Mouse (Mus musculus): ENCODE data around the gene Zfp382. TPM values are rescaled to one million over a fixed set of nuclear protein-coding genes. Genes with fewer than 3 reads are reported as not detected.
"Not testable (repeated sequence)": the region's sequence is repeated elsewhere in the genome, so short reads cannot be mapped to it uniquely, and the experiment has no call there.

The Zfp382 gene
- total RNA-seq, 2 experiments from 2014 or later: 28.0 to 32.8 TPM

DNA sequence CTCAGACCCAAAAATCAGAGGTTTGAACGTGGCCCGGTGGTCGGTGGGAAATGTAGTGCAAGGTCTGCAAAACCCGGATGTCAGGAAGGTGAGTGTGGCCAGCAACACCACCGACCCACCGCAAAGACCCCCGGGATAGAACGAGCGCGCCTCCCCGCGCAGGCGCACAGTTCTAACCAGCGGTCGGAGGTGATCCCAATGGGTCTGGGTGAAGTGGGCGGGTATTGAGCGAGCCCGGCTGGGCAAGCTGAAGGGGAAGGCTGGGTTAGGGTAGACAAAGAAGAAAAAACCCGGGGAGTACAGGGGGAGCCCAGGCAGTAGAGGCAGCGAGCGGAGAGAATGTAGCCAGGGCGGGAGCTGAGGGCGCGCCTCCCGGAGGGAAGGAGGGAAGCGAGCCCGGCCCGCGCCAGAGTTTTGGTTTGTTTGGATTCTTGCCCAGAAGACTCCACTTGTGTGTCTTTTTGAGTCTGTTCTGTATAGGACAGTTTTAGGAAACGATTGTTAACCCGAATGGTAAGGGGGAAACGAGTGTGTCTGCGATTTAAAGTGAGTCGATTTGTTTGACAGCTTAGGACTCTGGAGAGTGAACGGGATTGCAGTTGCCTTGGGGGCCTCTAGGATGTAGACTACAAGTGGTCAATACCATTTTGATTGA, 21.9 kb downstream of the Zfp382 start:
- peak; percentile 80 to 83 for DNase-seq (ENCODE audit: low spot score in 2 of 2)

DNA sequence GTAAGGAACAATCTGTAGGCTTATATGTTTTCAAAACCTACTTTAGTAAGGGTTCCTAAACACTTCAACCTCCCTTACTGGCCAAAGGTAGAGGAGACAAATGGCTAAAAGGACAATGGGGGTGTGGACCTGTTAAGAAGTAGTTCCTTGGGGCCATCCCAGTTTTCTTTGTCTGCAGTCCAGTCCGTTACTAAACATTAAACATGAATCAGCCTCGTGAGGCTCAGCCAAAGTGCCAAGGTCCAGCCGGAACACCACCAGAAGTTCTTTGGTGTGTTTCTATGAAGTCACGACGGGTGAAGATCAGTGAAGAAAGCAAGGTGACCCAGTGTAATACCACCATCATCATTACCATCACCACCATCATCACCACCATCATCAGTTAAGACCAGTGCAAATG, 25.3 kb downstream of the Zfp382 start:
- DNase-seq (ENCODE audit: low spot score in 2 of 2): no peak

DNA sequence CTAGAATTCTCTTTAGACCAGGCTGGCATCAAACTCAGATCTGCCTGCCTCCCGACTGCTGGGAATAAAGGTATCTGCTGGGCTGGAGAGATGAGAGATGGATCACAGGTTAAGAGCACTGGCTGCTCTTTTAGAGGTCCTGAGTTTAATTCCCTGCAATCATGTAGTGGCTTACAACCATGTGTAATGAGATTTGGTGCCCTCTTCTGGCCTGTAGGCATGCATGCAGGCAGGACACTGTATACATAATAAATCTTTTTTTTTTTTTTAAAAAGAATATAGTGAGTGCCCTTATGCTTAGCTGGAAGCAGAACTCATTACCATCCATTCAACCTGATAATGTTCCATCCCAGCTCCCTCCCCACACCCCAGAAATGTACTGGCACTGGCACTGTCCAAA, 32.3 kb downstream of the Zfp382 start:
- no peak for DNase-seq (ENCODE audit: low spot score in 2 of 2)

DNA sequence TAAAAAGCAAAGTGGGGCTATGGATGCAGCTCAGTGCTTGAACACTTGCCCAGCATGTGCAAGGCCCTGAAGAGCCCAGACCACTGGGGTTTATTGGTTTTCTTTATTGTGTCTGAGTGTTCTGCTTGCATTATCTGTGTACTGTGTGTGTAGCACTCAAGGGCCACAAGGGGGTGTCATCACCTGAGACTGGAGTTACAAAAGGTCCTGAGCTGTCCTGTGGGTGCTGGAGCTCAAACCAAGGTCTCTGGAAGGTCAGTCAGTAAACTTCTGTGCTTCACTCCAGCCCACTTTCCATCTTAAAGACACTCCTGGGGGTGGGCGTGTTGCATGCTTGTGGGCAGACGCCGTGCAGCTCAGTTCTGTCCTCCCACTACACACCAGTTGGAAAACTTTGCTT, 33.8 kb downstream of the Zfp382 start:
- DNase-seq (ENCODE audit: low spot score in 2 of 2): no peak

DNA sequence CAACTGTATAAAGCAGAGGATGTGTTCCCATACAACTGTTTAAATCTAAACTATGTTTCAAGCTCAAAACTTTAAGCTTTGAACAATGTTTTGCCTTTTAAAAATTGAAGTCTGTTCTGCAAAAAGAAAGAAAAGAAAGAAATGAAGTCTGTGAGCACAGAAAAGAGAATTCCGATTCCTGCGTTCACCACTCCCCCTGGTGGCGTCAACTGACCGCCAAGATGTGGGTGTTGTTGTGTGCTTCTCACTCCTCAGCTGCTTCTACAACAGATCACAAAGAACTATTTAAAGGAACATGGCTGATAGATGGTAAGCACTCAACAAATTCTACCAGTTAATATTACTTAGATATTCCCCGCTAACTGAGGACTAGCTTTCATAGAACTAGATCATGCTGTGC, 41.4 kb downstream of the Zfp382 start:
- DNase-seq (ENCODE audit: low spot score in 2 of 2): no peak

DNA sequence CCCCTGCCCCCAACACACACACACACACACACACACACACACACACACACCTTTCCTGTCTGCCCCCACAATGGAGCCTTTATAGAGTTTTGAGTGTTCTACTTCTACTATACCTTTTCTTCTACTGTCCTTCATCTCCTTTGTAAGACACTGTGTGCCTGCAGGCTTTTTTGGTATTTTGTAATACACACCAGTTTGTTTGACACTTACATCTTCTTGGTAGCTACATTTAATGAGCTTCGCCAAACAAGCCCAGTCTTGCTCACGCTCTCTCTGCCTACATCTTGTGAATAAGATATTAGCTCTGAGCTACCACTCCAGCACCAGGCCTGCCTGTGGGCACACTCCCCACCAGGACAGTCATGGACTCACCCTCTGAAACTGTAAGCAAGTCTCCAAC, 43.0 kb downstream of the Zfp382 start:
- no peak for DNase-seq (ENCODE audit: low spot score in 2 of 2)

DNA sequence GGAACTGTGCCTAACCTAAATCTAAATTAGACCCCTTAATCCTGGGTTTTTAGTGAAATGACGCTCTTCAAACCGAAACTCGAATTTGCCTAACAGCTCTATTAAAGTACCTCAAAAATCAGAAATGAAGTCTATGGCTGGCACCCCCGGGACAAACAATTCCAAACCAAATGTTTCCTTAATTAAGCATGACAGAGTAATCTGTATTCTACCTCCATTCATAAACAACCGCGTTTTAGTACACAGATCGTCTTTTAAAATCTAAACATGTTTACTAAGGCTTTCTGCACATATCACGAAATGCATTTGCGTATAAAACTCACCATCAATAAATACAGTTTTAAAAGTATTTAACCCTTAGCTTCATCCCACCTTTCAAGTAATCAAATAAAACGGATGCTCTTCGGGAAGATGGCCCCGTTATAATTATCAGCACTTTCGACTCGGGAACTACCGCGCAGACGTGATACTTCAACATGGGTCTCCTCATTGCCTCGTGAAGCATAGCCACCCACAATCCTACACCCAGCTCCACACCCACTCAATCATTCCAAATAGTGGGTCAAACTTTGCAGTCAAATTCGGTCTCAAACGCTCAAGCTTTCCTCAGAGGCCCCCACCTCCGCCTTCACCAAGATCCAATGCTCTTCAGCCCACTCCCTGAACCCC, 47.3 kb downstream of the Zfp382 start:
- no peak for DNase-seq (ENCODE audit: low spot score in 2 of 2)

DNA sequence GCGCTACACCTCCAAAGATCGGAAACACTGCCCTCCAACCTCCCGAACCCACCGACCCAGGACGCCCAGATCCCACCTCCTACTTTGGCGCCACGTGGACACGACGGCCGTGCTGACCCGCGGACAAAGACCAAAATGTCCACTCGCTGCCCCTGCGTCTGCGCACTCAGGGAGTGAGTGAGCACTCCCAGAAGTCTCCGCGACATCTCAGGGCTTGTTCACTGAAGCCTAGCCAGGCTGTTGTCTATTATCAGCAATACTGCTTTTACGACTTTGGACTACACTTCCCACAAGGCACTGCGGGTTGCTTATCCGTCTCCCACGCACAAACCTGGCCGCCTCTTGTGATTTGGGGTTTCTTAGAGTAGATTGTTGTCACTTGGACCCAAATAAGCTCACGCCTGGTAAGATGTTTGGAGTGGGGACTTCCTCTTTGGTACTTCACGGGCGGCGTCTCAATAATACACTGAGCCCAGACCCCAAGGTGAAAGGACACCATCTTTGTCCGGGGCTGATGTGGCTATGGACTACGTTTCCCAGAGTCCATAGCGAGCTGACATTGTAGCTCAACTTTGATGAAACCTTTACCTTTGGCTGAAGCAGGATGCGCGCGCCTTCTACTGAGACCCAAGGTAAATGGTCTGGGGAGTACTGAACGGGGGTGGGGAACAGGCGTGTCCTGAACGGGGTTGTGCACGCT, 48.0 kb downstream of the Zfp382 start, which contains the start of gene Zfp146:
Gene Zfp146, minus strand, starts transcription at position 168 of the 700 bp plus-strand sequence.
- DNase-seq (ENCODE audit: low spot score in 2 of 2): peak; percentile 83 to 88

DNA sequence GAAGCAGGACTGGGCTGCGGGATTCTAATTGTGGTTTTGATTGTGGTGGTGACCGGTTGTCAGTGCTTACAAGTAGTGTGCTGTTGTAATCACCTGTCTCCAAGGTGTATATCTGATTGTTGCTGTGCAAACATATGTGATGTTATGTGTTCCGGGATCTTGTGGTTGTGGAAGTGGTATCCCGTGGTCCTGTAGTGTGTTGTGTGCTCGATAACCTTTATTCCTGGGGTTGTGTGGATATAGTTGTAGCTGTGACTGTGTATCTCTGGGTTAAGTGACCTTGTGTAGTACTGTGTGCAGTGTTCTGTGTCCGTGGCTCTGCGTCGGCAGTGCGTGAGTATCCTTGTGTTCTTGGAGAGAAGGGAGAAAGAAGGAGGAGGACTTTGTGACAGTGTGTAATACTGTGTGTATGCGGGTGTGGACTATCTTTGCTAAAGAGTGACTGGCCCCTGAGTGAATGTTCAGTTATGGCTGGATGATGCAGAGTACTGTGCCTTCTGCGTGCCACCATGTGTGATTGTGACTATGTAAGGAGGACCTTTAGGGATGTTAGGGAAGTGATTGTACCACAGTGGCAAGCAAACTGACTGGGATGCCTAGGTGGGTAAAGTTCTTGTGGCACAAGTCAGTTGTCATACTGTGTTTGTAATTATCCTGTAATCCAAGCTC, 48.7 kb downstream of the Zfp382 start:
- DNase-seq (ENCODE audit: low spot score in 2 of 2): no peak

DNA sequence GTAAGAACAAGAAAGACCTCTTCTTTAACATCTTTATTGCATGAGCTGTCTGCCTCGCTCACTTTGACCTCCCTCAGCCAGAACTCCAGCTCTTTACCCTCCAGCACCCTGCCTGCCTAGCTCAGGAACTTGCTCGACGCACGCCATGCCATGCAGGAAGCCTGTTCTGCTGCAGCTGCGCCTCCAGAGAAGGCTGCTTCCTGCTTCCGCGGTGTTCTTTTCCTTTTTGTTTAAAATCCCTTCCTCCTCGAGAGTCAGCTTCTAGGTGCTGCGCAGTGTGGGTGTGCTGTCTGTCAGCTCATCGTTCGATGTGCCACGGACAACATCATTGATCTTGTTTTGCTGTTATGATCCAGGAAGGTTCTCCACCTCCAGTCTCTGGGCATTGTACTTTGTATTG, 54.7 kb downstream of the Zfp382 start:
- DNase-seq (ENCODE audit: low spot score in 2 of 2): no peak

DNA sequence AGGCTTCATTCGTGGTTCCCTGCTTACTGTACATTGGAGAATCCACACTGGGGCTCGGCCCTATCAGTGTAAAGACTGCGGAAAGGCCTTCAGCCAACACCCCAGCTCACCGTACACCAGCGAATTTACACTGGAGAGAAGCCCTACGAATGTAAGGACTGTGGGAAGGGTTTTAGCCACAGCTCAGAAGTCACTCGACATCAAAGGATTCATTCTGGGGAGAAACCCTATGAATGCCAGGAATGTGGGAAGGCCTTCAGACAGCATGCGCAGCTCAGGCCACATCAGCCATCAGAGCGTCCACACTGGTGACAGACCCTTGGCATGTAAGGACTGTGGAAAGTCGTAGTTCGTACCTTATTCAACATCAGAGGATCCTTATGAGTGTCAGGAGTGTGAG, 56.5 kb downstream of the Zfp382 start:
- DNase-seq (ENCODE audit: low spot score in 2 of 2): no peak

DNA sequence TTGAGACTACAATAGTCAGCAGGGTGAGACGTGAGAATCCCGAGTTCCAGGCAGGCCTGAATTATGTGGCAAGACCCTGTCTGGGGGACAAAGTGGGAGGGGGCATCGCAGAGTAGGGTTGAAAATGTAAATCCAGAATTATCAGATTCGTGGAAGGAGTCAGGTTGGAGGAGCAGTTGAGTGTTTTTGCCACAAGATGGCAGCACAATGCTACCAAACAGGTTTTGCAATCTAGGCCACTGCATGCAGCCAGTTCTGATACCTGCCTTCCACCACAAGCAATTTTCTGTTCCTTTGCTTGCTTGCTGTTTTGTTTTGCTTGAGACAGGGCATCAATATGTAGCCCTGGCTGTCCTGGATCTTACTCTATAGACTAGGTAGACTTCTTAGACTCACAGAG, 59.6 kb downstream of the Zfp382 start:
- peak; percentile 83 for DNase-seq (ENCODE audit: low spot score in 2 of 2)

DNA sequence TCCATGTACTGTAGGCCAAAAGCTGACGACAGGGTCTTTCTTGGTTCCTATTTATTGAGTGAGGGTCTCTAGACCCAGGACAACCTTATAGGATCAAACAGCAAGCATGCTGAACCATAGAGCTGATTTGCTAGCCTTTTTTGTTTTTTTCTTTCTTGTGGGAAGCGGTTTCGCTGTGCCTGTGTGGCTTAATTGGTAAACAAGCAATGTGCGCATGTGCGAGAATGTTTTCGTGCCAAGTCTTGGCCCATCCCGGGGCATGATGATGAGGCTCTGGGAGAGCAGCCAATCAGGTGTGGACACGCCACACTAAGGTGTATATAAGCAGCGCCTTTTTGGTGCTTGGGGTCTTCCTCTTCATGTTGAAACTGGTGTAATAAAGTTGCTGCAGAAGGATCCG, 60.2 kb downstream of the Zfp382 start:
- DNase-seq (ENCODE audit: low spot score in 2 of 2): not testable (repeated sequence)

DNA sequence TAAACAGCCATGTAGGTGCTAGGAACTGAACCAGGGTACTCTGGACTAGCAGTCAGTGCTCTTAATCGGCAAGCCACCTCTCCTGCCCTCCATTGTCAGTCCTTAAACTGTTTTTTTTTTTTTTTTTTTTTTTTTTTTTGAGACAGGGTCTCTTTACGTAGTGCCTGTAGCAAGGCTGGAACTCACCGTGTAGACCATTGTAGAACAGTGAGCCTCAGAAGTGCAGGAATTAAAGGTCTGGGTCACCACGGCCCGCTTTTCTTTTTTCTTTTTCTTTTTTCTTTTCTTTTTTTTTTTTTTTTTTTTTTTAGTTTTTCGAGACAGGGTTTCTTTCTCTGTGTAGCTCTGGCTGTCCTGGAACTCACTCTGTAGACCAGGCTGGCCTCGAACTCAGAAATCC, 61.4 kb downstream of the Zfp382 start:
- DNase-seq (ENCODE audit: low spot score in 2 of 2): not testable (repeated sequence)

DNA sequence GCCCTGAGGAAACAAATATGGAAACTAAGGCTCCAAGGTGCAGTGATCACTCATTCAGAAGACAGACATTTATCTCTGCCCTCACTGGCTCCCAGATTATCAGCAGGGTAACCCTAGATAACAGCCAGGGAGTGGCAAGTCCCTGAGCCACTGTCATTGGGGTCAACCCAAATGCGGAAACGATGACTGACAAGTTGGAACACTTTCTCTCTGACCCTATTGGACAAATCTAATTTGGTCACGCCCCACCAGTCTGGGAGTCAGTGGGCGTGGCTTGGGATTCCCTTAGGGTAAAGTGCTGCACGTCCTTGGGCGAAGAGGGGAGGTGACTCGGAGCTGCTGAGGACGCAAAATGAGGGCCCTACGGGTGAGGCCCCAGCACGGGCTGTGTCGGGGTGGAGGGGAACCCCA, 62.1 kb downstream of the Zfp382 start, which contains the start of gene Cox7a1:
Gene Cox7a1, plus strand, starts transcription at position 266 of the 411 bp plus-strand sequence.
- peak; percentile 50 to 66 for DNase-seq (ENCODE audit: low spot score in 2 of 2)

Small RNA genes lying within 50 kb of the gene (microRNA-seq; reads per million reads assigned to microRNA genes)
- 0 reads per million in 2 experiments for gene Gm23368

Other genes starting within 250 kb of the Zfp382 start
- 10 to 100 TPM; 20.0 to 21.3 TPM for gene Zfp27, start 215.4 kb upstream of the Zfp382 start, total RNA-seq (2021)
- gene Zfp383, start 213.7 kb upstream of the Zfp382 start, total RNA-seq (2021): 1 to 10 TPM; 9.0 to 9.3 TPM
- gene Zfp74, start 167.9 kb upstream of the Zfp382 start, total RNA-seq (2021): 10 to 100 TPM; 21.3 to 22.0 TPM
- 1 to 10 TPM; 4.7 to 5.9 TPM for gene Zfp568, start 138.0 kb upstream of the Zfp382 start, total RNA-seq (2021)
- 1 to 10 TPM; 8.5 to 8.7 TPM for gene Zfp14, start 70.6 kb upstream of the Zfp382 start, total RNA-seq (2021)
- gene Zfp82, start 49.0 kb upstream of the Zfp382 start, total RNA-seq (2021): 1 to 10 TPM; 3.2 to 4.1 TPM
- 1 to 10 TPM in 1 of 2 experiments, not detected in 1; 2.2 TPM for gene Gm26920, start 31.5 kb upstream of the Zfp382 start, total RNA-seq (2021)
- 10 to 100 TPM; 10.3 to 13.1 TPM for gene Zfp566, start 31.4 kb upstream of the Zfp382 start, total RNA-seq (2021)
- 10 to 100 TPM; 54.7 to 62.8 TPM for gene Zfp260, start 27.2 kb upstream of the Zfp382 start, total RNA-seq (2021)
- gene Zfp146, start 47.8 kb downstream of the Zfp382 start, total RNA-seq (2021): 10 to 100 TPM; 52.7 to 56.3 TPM
- 1 to 10 TPM; 5.3 to 5.6 TPM for gene Cox7a1, start 62.2 kb downstream of the Zfp382 start, total RNA-seq (2021)
- gene Capns1, start 76.9 kb downstream of the Zfp382 start, total RNA-seq (2021): 100 to 1,000 TPM; 215 to 229 TPM
- 10 to 100 TPM; 57.5 to 71.1 TPM for gene Polr2i, start 110.0 kb downstream of the Zfp382 start, total RNA-seq (2021)
- 100 to 1,000 TPM; 157 to 171 TPM for gene Tbcb, start 110.3 kb downstream of the Zfp382 start, total RNA-seq (2021)
- not detected for gene Ovol3, start 113.8 kb downstream of the Zfp382 start, total RNA-seq (2021)
- gene Thap8, start 158.2 kb downstream of the Zfp382 start, total RNA-seq (2021): under 1 TPM in 1 of 2 experiments, not detected in 1; 0.27 TPM
- gene Wdr62, start 158.5 kb downstream of the Zfp382 start, total RNA-seq (2021): 1 to 10 TPM; 2.5 to 4.5 TPM
- gene Clip3, start 169.8 kb downstream of the Zfp382 start, total RNA-seq (2021): 100 to 1,000 TPM; 572 to 600 TPM
- 10 to 100 TPM; 41.6 to 45.5 TPM for gene Alkbh6, start 186.8 kb downstream of the Zfp382 start, total RNA-seq (2021)
- gene Syne4, start 192.9 kb downstream of the Zfp382 start, total RNA-seq (2021): 1 to 10 TPM; 3.2 to 6.4 TPM
- gene E130208F15Rik, start 199.8 kb downstream of the Zfp382 start, total RNA-seq (2021): under 1 TPM; 0.48 to 0.69 TPM
- 1 to 10 TPM; 7.8 to 9.4 TPM for gene Sdhaf1, start 202.0 kb downstream of the Zfp382 start, total RNA-seq (2021)
- 10 to 100 TPM; 42.8 to 43.6 TPM for gene Lrfn3, start 240.8 kb downstream of the Zfp382 start, total RNA-seq (2021)

All from layer of hippocampus, postnatal 10 days (tissue).